Mouse (Mus musculus) intestine, embryonic 14.5 days (tissue): ENCODE measurements around the gene Eif3i. TPM values are rescaled to one million over a fixed set of nuclear protein-coding genes. Genes with fewer than 3 reads are reported as not detected.
"Not testable (repeated sequence)": the region's sequence is repeated elsewhere in the genome, so short reads cannot be mapped to it uniquely, and the experiment has no call there.

Experiments used
- ATAC-seq: fragments of 200-750 bp; cut with Nextera tagmentation; replicated peaks from 2 replicates; pipeline ENCODE4 v1.8.0; 2017; ENCODE audit warnings: low read depth, moderate number of reproducible peaks, moderate TSS enrichment, moderate library complexity; ENCODE audit not compliant: low FRiP score, low TSS enrichment
- DNase-seq: peaks from one replicate; pipeline ENCODE4 v3.0.0-alpha.2; 2018; ENCODE audit warnings: low spot score
- H3K27ac ChIP-seq: fragments of 300-500 bp; sonication (generic); 2 replicates; pipeline ENCODE4 v1.5.1; 2014; ENCODE audit warnings: low read depth, mild to moderate bottlenecking, control low read depth
- H3K27me3 ChIP-seq: fragments of 300-500 bp; sonication (generic); replicated peaks from 2 replicates; pipeline ENCODE4 v1.6.1; 2014; ENCODE audit warnings: low read length, control low read depth; ENCODE audit not compliant: control insufficient read depth, insufficient read depth
- H3K36me3 ChIP-seq: fragments of 300-500 bp; sonication (generic); 2 replicates; pipeline ENCODE4 v1.6.1; 2014; ENCODE audit warnings: low read length, control low read depth; ENCODE audit not compliant: control insufficient read depth, insufficient read depth
- H3K4me1 ChIP-seq: fragments of 300-500 bp; sonication (generic); replicated peaks from 2 replicates; pipeline ENCODE4 v1.6.1; 2014; ENCODE audit warnings: low read length, control low read depth, mixed read lengths; ENCODE audit not compliant: control insufficient read depth, insufficient read depth
- H3K4me2 ChIP-seq: fragments of 300-500 bp; sonication (generic); 2 replicates; pipeline ENCODE4 v1.6.1; 2014; ENCODE audit warnings: low read length
- H3K4me3 ChIP-seq: fragments of 300-500 bp; sonication (generic); 2 replicates; pipeline ENCODE4 v1.5.1; 2014; ENCODE audit warnings: low read depth, low read length, control low read depth, mixed read lengths
- H3K9ac ChIP-seq: fragments of 300-500 bp; sonication (generic); 2 replicates; pipeline ENCODE4 v1.6.1; 2014; ENCODE audit warnings: mild to moderate bottlenecking, low read length
- H3K9me3 ChIP-seq: fragments of 300-500 bp; sonication (generic); 2 replicates; pipeline ENCODE4 v1.6.1; 2016; ENCODE audit warnings: low read length, control low read depth; ENCODE audit not compliant: control insufficient read depth
- WGBS: fragments of 180-500 bp; shearing (Covaris S2); extraction: QIAGEN DNeasy Blood & Tissue Kit; methylation state at CpG from one replicate; pipeline ENCODE4 v1.1.7; 2014; 5-methylcytosine and 5-hydroxymethylcytosine counted together
- microRNA-seq: library from miRNA; unstranded; fragments of <30 nt; microRNA quantifications from one replicate; pipeline ENCODE4, GENCODE M21; 2016
- polyA plus RNA-seq: library from polyadenylated mRNA; unstranded; fragments of >200 nt; fragmentation: Nextera tagmentation; extraction: Ambion mirVana; gene quantifications from 2 replicates; pipeline ENCODE4 v1.2.1, GENCODE M21; 2014

Gene Eif3i
- polyA plus RNA-seq, 1 experiment from 2014 or later = 356 TPM

DNA sequence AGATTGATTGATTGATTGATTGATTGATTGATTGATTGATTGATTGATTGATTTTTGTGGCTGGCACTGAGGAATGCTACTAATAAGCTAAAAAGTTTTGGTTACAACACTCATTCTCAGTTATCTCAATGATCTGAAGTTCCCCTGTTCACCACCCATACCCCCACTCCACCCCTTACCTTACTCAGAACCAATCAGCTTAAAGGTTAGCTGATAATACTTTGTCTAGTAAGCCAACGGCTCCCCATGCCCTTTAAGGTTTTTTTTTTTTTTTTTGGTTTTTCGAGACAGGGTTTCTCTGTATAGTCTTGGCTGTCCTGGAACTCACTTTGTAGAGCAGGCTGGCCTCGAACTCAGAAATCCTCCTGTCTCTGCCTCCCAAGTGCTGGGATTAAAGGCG lies 52.8 kb downstream of the Eif3i start:
- ATAC-seq, H3K27ac ChIP-seq, H3K27me3 ChIP-seq, DNase-seq, H3K9me3 ChIP-seq, H3K4me2 ChIP-seq, H3K4me1 ChIP-seq, H3K9ac ChIP-seq, H3K4me3 ChIP-seq, H3K36me3 ChIP-seq: not testable (repeated sequence)
- WGBS = 90% methylated on average over 4 of the region's 4 CpGs

GRCm38 (mm10) chr4:129544106-129544505 lies 56.3 kb downstream of the Eif3i start:
- ATAC-seq (no peak), DNase-seq (no peak)
- H3K4me2 ChIP-seq = no peak overlapping the region
- H3K4me3 ChIP-seq = no peak overlapping the region
- H3K27ac ChIP-seq = no peak overlapping the region
- H3K27me3 ChIP-seq = no peaks in the 10 kb centered on the region
- H3K4me1 ChIP-seq = peaks cover 15% of the 10 kb centered on the region
- H3K9ac ChIP-seq = no peak overlapping the region
- 0 out of 2 replicates have a peak, but pooled peaks cover 6% of the 10 kb centered on the region for H3K36me3 ChIP-seq
- WGBS = 89% methylated on average over 4 of the region's 4 CpGs
- H3K9me3 ChIP-seq = no peaks in the 10 kb centered on the region

GRCm38 (mm10) chr4:129542592-129543141 lies 57.8 kb downstream of the Eif3i start, which contains the start of gene Hdac1:
Gene Hdac1 (minus strand): TSS chr4:129542713.
- H3K4me1 ChIP-seq = peaks cover 15% of the 10 kb centered on the region
- no peaks in the 10 kb centered on the region for H3K27me3 ChIP-seq
- peak within 1 kb of the TSS; percentile 76 for H3K27ac ChIP-seq
- peak; percentile 96 for DNase-seq
- H3K4me2 ChIP-seq = peak within 1 kb of the TSS; percentile 84
- peak; percentile 99 for ATAC-seq
- H3K9me3 ChIP-seq = no peaks in the 10 kb centered on the region
- H3K36me3 ChIP-seq = 0 out of 2 replicates have a peak, but pooled peaks cover 15% of the 10 kb centered on the region
- under 1% methylated on average over 46 of the region's 46 CpGs for WGBS
- H3K9ac ChIP-seq = peak within 1 kb of the TSS; percentile 75
- H3K4me3 ChIP-seq = peak within 1 kb of the TSS; percentile 64

Small RNAs within 50 kb of the gene (microRNA-seq; reads per million reads assigned to microRNA genes)
- gene Mir8119 = not detected

Other genes with a start within 250 kb of the Eif3i start
- gene Zbtb8a, start 222.5 kb downstream of the Eif3i start, polyA plus RNA-seq = 7.6 and 11.1 TPM in 2 replicates
- 1.7 TPM in 2 replicates for gene Zbtb8b, start 159.8 kb downstream of the Eif3i start, polyA plus RNA-seq
- 21.8 and 24.6 TPM in 2 replicates for gene Bsdc1, start 139.1 kb downstream of the Eif3i start, polyA plus RNA-seq
- not detected in 2 replicates for gene Tssk3, start 109.6 kb downstream of the Eif3i start, polyA plus RNA-seq
- 0.47 TPM in 1 of 2 replicates, not detected in the other for gene Fam229a, start 109.5 kb downstream of the Eif3i start, polyA plus RNA-seq
- 595 and 619 TPM in 2 replicates for gene Marcksl1, start 87.1 kb downstream of the Eif3i start, polyA plus RNA-seq
- 212 and 230 TPM in 2 replicates for gene Hdac1, start 57.9 kb downstream of the Eif3i start, polyA plus RNA-seq
- gene Lck, start 27.0 kb downstream of the Eif3i start, polyA plus RNA-seq = 7.9 and 8.1 TPM in 2 replicates
- gene Fam167b, start 22.1 kb downstream of the Eif3i start, polyA plus RNA-seq = 1.5 and 1.8 TPM in 2 replicates
- gene Tmem234, start within 50 bp of the Eif3i start, polyA plus RNA-seq = 197 and 212 TPM in 2 replicates
- 2.6 and 3.7 TPM in 2 replicates for gene Dcdc2b, start 13.6 kb upstream of the Eif3i start, polyA plus RNA-seq
- 26.2 and 26.4 TPM in 2 replicates for gene Iqcc, start 18.5 kb upstream of the Eif3i start, polyA plus RNA-seq
- gene Ccdc28b, start 23.3 kb upstream of the Eif3i start, polyA plus RNA-seq = 43.1 and 45.5 TPM in 2 replicates
- gene Txlna, start 40.4 kb upstream of the Eif3i start, polyA plus RNA-seq = 81.7 and 92.8 TPM in 2 replicates
- 13.3 and 13.4 TPM in 2 replicates for gene Kpna6, start 72.1 kb upstream of the Eif3i start, polyA plus RNA-seq
- 26.6 and 28.9 TPM in 2 replicates for gene Tmem39b, start 96.2 kb upstream of the Eif3i start, polyA plus RNA-seq
- gene Khdrbs1, start 141.7 kb upstream of the Eif3i start, polyA plus RNA-seq = 96.5 and 106 TPM in 2 replicates
- 276 and 279 TPM in 2 replicates for gene Ptp4a2, start 210.6 kb upstream of the Eif3i start, polyA plus RNA-seq